Comparison of ENCODE assay signal across 10 mouse cellular contexts in the genomic region with DNA sequence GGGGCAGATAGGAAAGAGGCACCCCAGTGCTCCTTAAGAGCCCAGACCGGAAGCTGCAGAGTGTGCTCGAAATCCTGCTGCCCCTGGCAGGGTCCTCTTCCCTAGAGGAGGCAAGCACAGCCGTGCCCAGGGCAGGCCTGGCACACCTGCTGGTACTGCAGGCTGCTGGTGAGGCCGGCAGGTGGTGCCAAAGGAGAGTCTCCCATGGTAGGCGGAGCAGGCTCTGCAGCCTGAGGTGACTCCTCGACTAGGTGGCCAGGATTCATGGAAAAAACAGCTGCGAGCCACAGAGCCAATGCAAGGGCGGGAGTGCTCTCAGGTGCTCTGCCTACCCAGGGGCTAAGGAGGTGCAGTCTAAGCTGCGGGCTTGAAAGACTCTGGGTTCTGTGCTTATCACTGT. TPM values are rescaled to one million over a fixed set of nuclear protein-coding genes. Genes with fewer than 3 reads are reported as not detected.
DNase-seq lines count a peak whose midpoint lies in the region; ATAC-seq lines count a peak whose summit lies in the region.
"Had no signal": no experiment of that assay in that cellular context is flagged by ENCODE, and none has a peak within 500 bp of the region (broad histone marks: within the 10 kb centered on the region; RNA-seq: fewer than 3 reads in every experiment).

No protein-coding gene starts in this region.

- H3K4me1 ChIP-seq in limb, embryonic 10.5 days: no peaks in the 10 kb centered on the region
- no peaks in the 10 kb centered on the region for H3K4me1 ChIP-seq in hindbrain, embryonic 12.5 days
- H3K4me1 ChIP-seq: heart, embryonic 15.5 days had no signal

- H3K9ac ChIP-seq in hindbrain, embryonic 12.5 days: no peak overlapping the region
- H3K9ac ChIP-seq: heart, embryonic 15.5 days had no signal

- no peak overlapping the region for H3K27ac ChIP-seq in limb, embryonic 10.5 days
- H3K27ac ChIP-seq in hindbrain, embryonic 12.5 days: no peak overlapping the region
- H3K27ac ChIP-seq: heart, embryonic 15.5 days had no signal

- H3K27me3 ChIP-seq in limb, embryonic 10.5 days (ENCODE audit: low read depth, poor library complexity, severe bottlenecking): no peaks in the 10 kb centered on the region
- no peaks in the 10 kb centered on the region for H3K27me3 ChIP-seq in hindbrain, embryonic 12.5 days
- H3K27me3 ChIP-seq: heart, embryonic 15.5 days had no signal

- no peaks in the 10 kb centered on the region for H3K9me3 ChIP-seq in limb, embryonic 10.5 days (replicated peaks)
- no peaks in the 10 kb centered on the region for H3K9me3 ChIP-seq in hindbrain, embryonic 12.5 days (replicated peaks)
- H3K9me3 ChIP-seq: heart, embryonic 15.5 days had no signal

- no peak overlapping the region for H3K4me2 ChIP-seq in hindbrain, embryonic 12.5 days (replicated peaks)
- H3K4me2 ChIP-seq: heart, embryonic 15.5 days had no signal

- H3K4me3 ChIP-seq in limb, embryonic 10.5 days: no peak overlapping the region
- H3K4me3 ChIP-seq in hindbrain, embryonic 12.5 days: no peak overlapping the region
- H3K4me3 ChIP-seq: heart, embryonic 15.5 days had no signal

- no peak for ATAC-seq in hindbrain, embryonic 12.5 days (ENCODE audit: low FRiP score)

- peaks cover 6% of the 10 kb centered on the region for H3K36me3 ChIP-seq in limb, embryonic 10.5 days
- H3K36me3 ChIP-seq in hindbrain, embryonic 12.5 days: peaks cover under 1% of the 10 kb centered on the region; the same call in 1 of the 2 replicates
- H3K36me3 ChIP-seq: heart, embryonic 15.5 days had no signal

- WGBS in limb, embryonic 10.5 days: 52% methylated on average over 9 of the region's 9 CpGs
- WGBS in hindbrain, embryonic 12.5 days: 42% methylated on average over 9 of the region's 9 CpGs

- peak; percentile 45 to 46 for DNase-seq in frontal cortex, postnatal 36 days (ENCODE audit: low spot score in 2 of 2)
- no peak for DNase-seq in frontal cortex, postnatal 25 days (ENCODE audit: low spot score in 2 of 2)
- peak; percentile 26 to 30 for DNase-seq in B cell, adult 2 months
- DNase-seq in brain, adult 2 months (ENCODE audit: low read depth, low spot score): peak; percentile 94
- peak; percentile 53 for DNase-seq in gastrocnemius, postnatal 25 days
- peak; percentile 38 for DNase-seq in limb, embryonic 10.5 days (ENCODE audit: low spot score)
- DNase-seq in right cerebral cortex, postnatal 25 days: peak; percentile 63

RNA-seq across cellular contexts. Expression of a gene that starts 10.4 kb away (rescaled TPM):
- not detected for total RNA-seq in gastrocnemius, postnatal 25 days (2021)
- polyA plus RNA-seq in limb, embryonic 10.5 days (2016; fragmentation: Nextera tagmentation; extraction: Ambion mirVana): 0.81 and 1.0 TPM in 2 replicates
- 0.92 and 1.4 TPM in 2 replicates for polyA plus RNA-seq in hindbrain, embryonic 12.5 days (2016; fragmentation: Nextera tagmentation; extraction: Ambion mirVana)

RNA-seq across cellular contexts. Expression of a gene that starts 10.6 kb away (rescaled TPM):
- total RNA-seq in gastrocnemius, postnatal 25 days (2021): 10 to 100 TPM; 30.5 to 31.2 TPM
- polyA plus RNA-seq in limb, embryonic 10.5 days (2016; fragmentation: Nextera tagmentation; extraction: Ambion mirVana): 89.4 and 99.5 TPM in 2 replicates
- polyA plus RNA-seq in hindbrain, embryonic 12.5 days (2016; fragmentation: Nextera tagmentation; extraction: Ambion mirVana): 87.8 and 93.5 TPM in 2 replicates

RNA-seq across cellular contexts. Expression of a gene that starts 28.1 kb away (rescaled TPM):
- 10 to 100 TPM; 20.4 to 23.3 TPM for total RNA-seq in gastrocnemius, postnatal 25 days (2021)
- polyA plus RNA-seq in limb, embryonic 10.5 days (2016; fragmentation: Nextera tagmentation; extraction: Ambion mirVana): 3.3 and 4.0 TPM in 2 replicates
- polyA plus RNA-seq in hindbrain, embryonic 12.5 days (2016; fragmentation: Nextera tagmentation; extraction: Ambion mirVana): 6.8 and 7.2 TPM in 2 replicates

RNA-seq across cellular contexts. Expression of a gene that starts 30.0 kb away (rescaled TPM):
- total RNA-seq in gastrocnemius, postnatal 25 days (2021): not detected
- polyA plus RNA-seq in limb, embryonic 10.5 days (2016; fragmentation: Nextera tagmentation; extraction: Ambion mirVana): 0.90 TPM in 1 of 2 replicates, not detected in the other
- 0.72 and 1.3 TPM in 2 replicates for polyA plus RNA-seq in hindbrain, embryonic 12.5 days (2016; fragmentation: Nextera tagmentation; extraction: Ambion mirVana)
- polyA plus RNA-seq: heart, embryonic 15.5 days; neural tube, embryonic 14.5 days had no signal

RNA-seq across cellular contexts. Expression of a gene that starts 30.8 kb away (rescaled TPM):
- total RNA-seq in gastrocnemius, postnatal 25 days (2021): 1 to 10 TPM; 2.4 to 8.7 TPM
- 88.5 and 95.0 TPM in 2 replicates for polyA plus RNA-seq in limb, embryonic 10.5 days (2016; fragmentation: Nextera tagmentation; extraction: Ambion mirVana)
- 46.6 and 51.6 TPM in 2 replicates for polyA plus RNA-seq in hindbrain, embryonic 12.5 days (2016; fragmentation: Nextera tagmentation; extraction: Ambion mirVana)

Comparison
In these comparisons a context has a peak if more than half of its experiments do, and no peak if none do; other contexts are left out.
1. DNase-seq: peak in frontal cortex, postnatal 36 days (2 of 2), B cell, adult 2 months (2 of 2), brain, adult 2 months (single experiment), gastrocnemius, postnatal 25 days (single experiment), limb, embryonic 10.5 days (single experiment) and right cerebral cortex, postnatal 25 days (single experiment); none in frontal cortex, postnatal 25 days (0 of 2).